Mouse (Mus musculus) lung, postnatal 10 days (tissue): ENCODE results near the gene Mettl18.
"Not testable (repeated sequence)": the region's sequence is repeated elsewhere in the genome, so short reads cannot be mapped to it uniquely, and the experiment has no call there.

Experiments used
- DNase-seq: peaks from one replicate; pipeline ENCODE4 v3.0.0; 2021

Gene Mettl18

GRCm38 (mm10) chr1:163994721-163995608 is at the start of gene Mettl18, which contains the start of gene BC055324:
Gene Mettl18 (plus strand): TSS chr1:163994889.
Gene BC055324 (minus strand): TSS chr1:163994796.
- DNase-seq: peak; percentile 94

GRCm38 (mm10) chr1:163953396-163953795 is 41.3 kb upstream of the Mettl18 start:
- DNase-seq: no peak

DNA sequence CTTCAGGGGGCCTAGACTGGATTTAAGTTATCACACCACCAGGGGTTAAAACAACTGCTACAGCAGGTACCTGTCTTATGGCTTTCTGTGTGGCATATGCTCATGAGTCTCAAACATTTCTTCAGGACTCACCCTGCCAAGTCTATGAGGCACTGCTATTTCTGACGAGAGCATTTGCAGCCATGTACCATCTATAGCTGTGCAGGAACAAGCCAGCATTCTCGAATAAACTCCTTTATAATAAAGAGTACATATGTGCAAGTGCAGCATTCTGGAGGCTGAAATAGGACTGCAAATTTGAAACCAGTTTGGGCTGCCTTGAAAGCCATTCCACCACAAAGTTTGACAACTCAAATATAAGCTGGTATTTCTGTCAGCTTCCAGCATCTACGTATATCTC is 36.7 kb upstream of the Mettl18 start:
- DNase-seq: no peak

- no peak for DNase-seq
Measured at GRCm38 (mm10) chr1:163964008-163964689, 30.5 kb upstream of the Mettl18 start.

DNA sequence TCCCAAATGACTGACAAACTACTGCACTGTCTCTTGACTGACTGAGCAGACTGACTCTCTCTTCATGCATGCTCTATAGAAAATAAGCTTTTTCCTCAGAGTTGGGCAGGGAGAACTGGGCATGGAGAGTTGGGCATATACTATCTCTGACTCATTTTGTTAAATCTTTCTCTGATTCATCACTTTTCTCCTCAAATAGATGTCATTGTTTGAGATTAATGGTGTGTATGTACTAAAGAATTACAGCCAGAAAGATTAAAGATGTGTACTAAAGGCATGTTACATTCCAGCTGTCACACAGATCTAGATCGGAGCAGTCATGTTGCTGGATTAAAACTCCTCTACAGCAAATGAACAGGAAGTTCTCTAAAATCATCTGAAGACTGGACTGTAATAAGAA is 20.2 kb upstream of the Mettl18 start:
- no peak for DNase-seq

DNA sequence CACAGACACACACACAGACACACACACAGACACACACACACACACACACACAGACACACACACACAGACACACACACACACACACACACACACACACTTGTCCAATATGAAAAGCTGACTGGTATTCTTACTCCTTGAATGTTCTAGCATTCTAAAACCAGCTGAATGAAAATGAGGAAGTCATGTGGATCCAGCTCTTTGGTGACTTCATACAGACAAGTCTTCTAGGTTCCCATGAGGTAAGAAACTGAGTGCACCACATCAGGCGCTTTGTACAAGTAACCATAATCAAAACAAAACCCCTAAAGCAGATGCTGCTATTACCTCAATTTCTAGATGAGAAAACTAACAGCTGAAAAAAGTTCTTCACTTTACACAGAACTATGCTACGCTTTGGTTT is 19.6 kb upstream of the Mettl18 start:
- no peak for DNase-seq

DNA sequence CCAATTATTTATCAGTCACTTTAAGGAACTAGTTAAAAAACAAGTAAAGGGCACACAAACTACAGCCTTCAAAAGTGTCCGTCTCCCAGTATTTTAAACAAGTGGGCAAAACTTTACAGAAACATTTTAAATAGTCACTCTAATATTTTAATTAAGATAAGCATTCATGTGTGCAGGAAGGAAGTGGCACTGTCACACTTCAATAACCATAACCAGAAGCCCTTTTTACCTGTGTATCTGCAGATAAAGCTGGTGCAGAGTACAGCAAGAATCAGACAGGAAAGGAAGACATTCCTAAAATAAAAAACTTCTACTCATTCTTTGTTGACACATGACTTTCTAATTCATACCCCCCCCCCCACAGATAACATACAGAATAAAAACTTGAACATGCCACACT is 18.2 kb upstream of the Mettl18 start:
- DNase-seq: no peak

DNA sequence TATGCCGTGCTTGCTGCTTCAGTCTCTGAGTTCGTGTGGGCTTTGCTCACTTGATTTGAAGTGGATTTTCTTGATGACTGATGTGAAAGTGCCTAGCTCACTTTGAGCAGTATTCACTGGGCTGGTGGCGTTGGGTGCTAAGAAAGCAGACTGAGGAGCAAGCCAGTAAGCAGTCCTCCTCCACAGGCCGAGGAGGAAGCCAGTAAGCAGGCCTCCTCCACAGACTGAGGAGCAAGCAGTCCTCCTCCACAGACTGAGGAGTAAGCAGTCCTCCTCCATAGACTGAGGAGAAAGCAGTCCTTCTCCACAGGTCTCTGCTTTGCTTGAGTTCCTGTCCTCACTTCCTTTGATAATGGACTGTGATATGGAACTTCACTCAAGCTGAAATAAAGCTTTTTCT is 2.3 kb upstream of the Mettl18 start:
- DNase-seq: no peak

DNA sequence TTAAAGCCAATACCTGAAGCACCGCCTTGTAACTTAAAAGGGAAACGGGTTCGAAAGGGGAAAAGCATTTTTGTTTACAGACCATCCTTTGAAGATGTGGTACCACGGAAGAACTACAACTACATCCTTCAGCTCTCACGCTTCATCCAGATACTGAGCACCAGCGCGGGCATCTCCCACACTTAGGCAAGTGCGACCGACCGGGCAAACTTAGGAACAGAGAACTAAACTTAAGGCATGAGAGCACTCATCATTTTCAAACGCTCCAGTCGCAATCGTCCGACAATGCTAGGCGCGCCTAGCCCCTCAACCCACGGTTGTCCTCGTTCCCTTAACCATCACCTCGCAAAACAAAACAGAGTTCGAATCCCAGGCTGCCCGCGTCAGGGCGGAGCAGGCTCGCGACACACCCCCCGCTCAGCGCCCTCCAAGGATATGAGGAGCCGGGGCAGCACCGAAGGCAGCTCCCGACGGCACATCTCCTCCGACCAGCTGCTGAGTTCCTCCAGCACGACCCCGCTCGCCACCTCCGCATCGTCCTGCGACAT is 442 bp upstream of the Mettl18 start:
- DNase-seq: no peak

GRCm38 (mm10) chr1:163995609-163995913 is 872 bp downstream of the Mettl18 start:
- DNase-seq: no peak

DNA sequence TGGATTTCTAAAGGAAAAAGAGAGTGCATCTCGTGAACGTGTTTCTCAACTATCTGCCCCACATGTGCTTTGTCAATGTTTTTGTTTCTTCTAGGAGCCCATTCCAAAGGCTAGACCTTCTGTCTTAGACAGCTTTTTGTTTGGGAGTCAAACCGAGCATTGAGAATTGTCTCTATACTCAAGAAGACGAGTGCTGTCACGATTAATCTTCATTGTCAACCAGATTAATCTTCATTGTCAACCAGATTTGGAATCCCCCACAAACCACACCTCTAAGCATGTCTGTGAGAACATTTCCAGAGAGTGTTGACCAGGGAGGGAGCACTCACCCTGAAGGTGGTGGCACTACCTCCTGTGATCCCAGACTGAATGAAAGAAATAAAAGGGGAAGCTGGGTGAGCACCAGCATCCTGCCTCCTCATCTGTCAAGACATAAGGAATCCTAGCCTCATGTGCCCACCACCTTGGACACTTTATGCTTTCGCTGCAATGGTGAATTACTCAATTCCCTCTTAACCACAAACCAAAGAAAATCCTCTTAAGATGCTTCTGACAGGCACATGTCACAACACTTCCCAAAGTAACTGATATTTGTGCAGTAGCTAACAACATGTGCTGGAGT is 7.3 kb downstream of the Mettl18 start:
- no peak for DNase-seq

DNA sequence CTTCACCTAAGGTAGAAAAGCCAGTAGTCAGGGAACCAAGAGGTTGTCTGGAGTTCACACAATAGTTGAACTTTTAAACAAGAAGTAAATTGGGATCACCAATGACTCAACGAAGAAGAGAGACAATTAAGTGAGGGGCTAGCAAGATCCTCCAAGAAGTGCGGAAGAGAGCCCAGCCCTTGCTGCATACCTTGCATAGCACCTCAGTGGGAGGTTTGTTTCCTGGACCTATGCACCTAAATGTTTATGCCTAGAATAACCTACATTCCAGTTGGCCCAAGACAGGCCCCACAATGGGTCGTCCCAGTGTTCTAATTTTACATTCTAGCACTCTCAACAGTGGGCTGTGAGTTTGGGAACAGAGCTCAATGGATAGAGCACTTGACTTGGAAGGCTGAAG is 9.6 kb downstream of the Mettl18 start:
- DNase-seq: no peak

GRCm38 (mm10) chr1:164009235-164009634 is 14.5 kb downstream of the Mettl18 start:
- DNase-seq: peak; percentile 19

DNA sequence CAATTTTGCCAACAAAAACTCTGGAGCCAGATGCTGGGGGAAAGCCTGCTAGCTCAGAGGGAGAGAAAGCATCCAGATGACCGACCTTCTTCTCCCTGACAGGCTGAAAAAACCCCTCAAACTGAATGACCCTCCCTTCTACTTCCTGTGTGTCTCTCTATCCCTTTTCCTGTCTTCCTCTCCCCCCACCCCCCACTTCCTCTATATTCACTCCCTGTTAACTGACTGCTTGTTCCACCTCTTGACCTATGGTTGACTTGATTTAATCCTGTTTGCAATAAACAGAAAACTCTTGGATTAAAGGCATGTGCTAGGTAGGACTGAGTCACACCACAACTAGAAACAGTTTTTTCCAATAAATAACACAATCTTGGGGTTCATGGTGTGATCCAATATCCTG is 19.9 kb downstream of the Mettl18 start:
- DNase-seq: no peak

GRCm38 (mm10) chr1:164018221-164018896 is 23.7 kb downstream of the Mettl18 start:
- no peak for DNase-seq

GRCm38 (mm10) chr1:164019789-164020188 is 25.1 kb downstream of the Mettl18 start:
- DNase-seq: no peak

DNA sequence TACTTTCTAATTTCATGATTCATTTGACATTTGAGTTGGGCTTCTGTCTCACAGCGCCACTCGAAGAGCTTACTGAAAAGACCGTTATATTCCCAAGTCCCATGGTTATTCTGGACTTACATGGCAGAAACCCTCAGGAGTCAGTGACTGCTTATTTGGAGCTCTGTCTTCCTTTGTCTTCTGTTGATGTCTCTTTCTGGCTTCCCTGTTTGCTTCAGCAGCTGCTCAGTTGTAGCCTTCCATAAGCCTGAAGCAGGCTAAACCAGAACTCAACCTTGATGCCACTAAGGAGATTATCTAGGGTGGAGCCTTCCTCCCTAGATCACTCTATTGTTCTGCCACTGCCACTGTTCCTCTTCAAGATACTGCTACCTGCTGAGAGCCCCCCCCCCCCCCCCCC is 26.1 kb downstream of the Mettl18 start:
- not testable (repeated sequence) for DNase-seq

- DNase-seq: not testable (repeated sequence)
Measured at GRCm38 (mm10) chr1:164022106-164022505, 27.4 kb downstream of the Mettl18 start.

DNA sequence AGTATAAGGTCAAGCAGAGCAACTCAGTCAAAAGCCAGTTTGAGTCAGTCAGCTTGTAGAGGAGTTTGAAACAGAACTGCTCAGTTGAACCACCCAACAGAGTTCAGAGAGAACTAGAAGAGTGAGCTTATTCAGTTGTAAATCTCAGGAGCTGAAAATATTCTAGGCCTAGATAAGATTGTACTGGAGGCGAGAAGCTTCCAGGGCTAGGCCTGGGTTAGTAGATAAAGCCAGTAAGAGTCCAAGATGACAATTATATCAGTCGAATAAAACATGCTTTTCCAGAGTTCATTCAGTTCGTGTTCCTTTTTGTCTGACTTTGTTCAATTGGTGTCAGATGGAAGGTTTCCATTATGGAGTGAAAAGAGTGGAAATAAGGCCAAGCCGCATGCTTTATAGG is 31.0 kb downstream of the Mettl18 start:
- DNase-seq: no peak

DNA sequence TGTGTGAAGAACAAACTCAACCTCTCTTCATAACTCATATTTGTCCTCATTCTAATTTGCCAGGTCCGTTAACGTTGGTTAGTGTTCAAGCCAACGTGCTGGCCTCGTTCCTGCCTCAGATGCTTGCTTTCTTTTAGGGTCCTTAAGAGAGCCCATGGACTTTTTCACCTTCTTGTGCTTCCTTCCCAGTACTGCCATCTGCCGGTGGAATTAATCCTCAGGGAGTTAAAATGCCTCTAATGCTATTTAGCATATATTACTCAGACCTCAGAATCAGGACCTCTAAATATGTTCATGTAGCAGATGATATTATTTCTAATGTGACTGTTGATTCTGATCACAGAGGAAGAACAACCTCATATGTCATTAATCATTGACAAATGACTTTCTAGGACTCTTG is 32.7 kb downstream of the Mettl18 start:
- peak; percentile 40 for DNase-seq

- DNase-seq: no peak
Measured at GRCm38 (mm10) chr1:164040385-164041135, 45.9 kb downstream of the Mettl18 start.

DNA sequence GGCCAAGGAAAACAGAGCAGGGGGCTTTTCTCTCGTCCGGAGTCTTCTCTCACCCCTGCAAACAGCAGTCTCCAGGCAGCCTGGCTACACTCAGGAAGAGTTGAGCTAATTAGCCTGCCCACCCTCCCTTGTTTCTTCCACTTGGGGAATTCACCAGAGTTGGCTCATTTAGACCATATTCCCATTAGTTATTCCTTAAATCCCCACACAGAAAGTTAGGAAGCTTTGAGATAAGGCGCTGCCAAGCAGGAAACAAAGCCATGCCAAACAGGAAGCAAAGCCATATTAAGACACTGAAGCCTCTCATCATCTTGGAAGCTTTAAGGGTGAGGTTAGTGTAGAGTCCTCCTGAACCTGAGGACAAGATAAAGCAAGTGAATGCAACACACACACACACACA is 48.9 kb downstream of the Mettl18 start:
- peak; percentile 55 for DNase-seq
